Mouse (Mus musculus): Measurements from ENCODE around the gene Olfr380.

Olfr380 gene

GRCm38 (mm10) chr11:73457408-73457807 is at the start of gene Olfr380:
Gene Olfr380 (minus strand): TSS chr11:73457508.
- ATAC-seq (ENCODE audit: insufficient number of reproducible peaks, low FRiP score, low TSS enrichment) = no peak

GRCm38 (mm10) chr11:73491503-73491902 is 34.2 kb upstream of the Olfr380 start, which contains the start of gene Olfr381:
Gene Olfr381 (minus strand): TSS chr11:73491603.
- ATAC-seq (ENCODE audit: insufficient number of reproducible peaks, low FRiP score, low TSS enrichment) = no peak

GRCm38 (mm10) chr11:73428377-73428776 is 28.9 kb downstream of the Olfr380 start, which contains the start of gene Olfr378:
Gene Olfr378 (minus strand): TSS chr11:73428477.
- no peak for ATAC-seq (ENCODE audit: insufficient number of reproducible peaks, low FRiP score, low TSS enrichment)

Measured in cerebellum, adult (tissue).